Mouse (Mus musculus): ENCODE data around the gene Tuba1c. TPM values are rescaled to one million over a fixed set of nuclear protein-coding genes. Genes with fewer than 3 reads are reported as not detected.
"Not testable (repeated sequence)": the region's sequence is repeated elsewhere in the genome, so short reads cannot be mapped to it uniquely, and the experiment has no call there.

The Tuba1c gene
- polyA plus RNA-seq, 1 experiment from 2014 or later, result 244 TPM

- peaks cover 84% of the 10 kb centered on the region for H3K27me3 ChIP-seq (replicated peaks)
Measured at GRCm38 (mm10) chr15:99053373-99053772, 23.7 kb downstream of the Tuba1c start.

GRCm38 (mm10) chr15:99055040-99055439, 25.3 kb downstream of the Tuba1c start, which contains the start of gene Prph:
Gene Prph (plus strand): TSS chr15:99055174.
- 4% methylated on average over 30 of the region's 30 CpGs for WGBS (ENCODE audit: insufficient replicate concordance)

More at GRCm38 (mm10) chr15:99053373-99053772, 23.7 kb downstream of the Tuba1c start:
- Histone ChIP-seq H3K4me2 (no peak overlapping the region), H3K27ac (no peak overlapping the region), H3K9ac (no peak overlapping the region), H3K36me3 (no peaks in the 10 kb centered on the region), H3K4me3 (no peak overlapping the region), H3K9me3 (replicated peaks) (no peaks in the 10 kb centered on the region), H3K4me1 (peaks cover 19% of the 10 kb centered on the region)
- no peak for ATAC-seq
- WGBS (ENCODE audit: insufficient replicate concordance), result 22% methylated on average over 9 of the region's 9 CpGs

GRCm38 (mm10) chr15:99055511-99055961, 25.8 kb downstream of the Tuba1c start:
- H3K4me2 ChIP-seq, result peak overlapping the region; percentile 54
- no peak overlapping the region for H3K9ac ChIP-seq
- H3K4me3 ChIP-seq, result peak overlapping the region; percentile 38
- H3K27ac ChIP-seq, result no peak overlapping the region
- H3K9me3 ChIP-seq (replicated peaks), result no peaks in the 10 kb centered on the region
- WGBS (ENCODE audit: insufficient replicate concordance), result 1% methylated on average over 37 of the region's 37 CpGs
- peaks cover 99% of the 10 kb centered on the region for H3K27me3 ChIP-seq (replicated peaks)
- H3K36me3 ChIP-seq, result no peaks in the 10 kb centered on the region
- H3K4me1 ChIP-seq, result peaks cover 19% of the 10 kb centered on the region
- peak; percentile 42 for ATAC-seq

More at GRCm38 (mm10) chr15:99055040-99055439, 25.3 kb downstream of the Tuba1c start, which contains the start of gene Prph:
- no peak within 1 kb of the TSS for H3K9ac ChIP-seq
- H3K36me3 ChIP-seq, result no peaks in the 10 kb centered on the region
- peak within 1 kb of the TSS; percentile 54 for H3K4me2 ChIP-seq
- H3K9me3 ChIP-seq (replicated peaks), result no peaks in the 10 kb centered on the region
- peak within 1 kb of the TSS; percentile 38 for H3K4me3 ChIP-seq
- peaks cover 19% of the 10 kb centered on the region for H3K4me1 ChIP-seq
- ATAC-seq, result no peak
- H3K27ac ChIP-seq, result no peak within 1 kb of the TSS
- H3K27me3 ChIP-seq (replicated peaks), result peaks cover 99% of the 10 kb centered on the region

- Histone ChIP-seq H3K27me3 (replicated peaks) (peaks cover 98% of the 10 kb centered on the region), H3K27ac (no peak overlapping the region), H3K4me2 (peak overlapping the region; percentile 54; the same call in 1 of the 2 replicates), H3K4me1 (peaks cover 19% of the 10 kb centered on the region), H3K9ac (no peak overlapping the region), H3K36me3 (no peaks in the 10 kb centered on the region), H3K9me3 (replicated peaks) (no peaks in the 10 kb centered on the region), H3K4me3 (no peak overlapping the region)
- WGBS (ENCODE audit: insufficient replicate concordance), result 11% methylated on average over 14 of the region's 14 CpGs
- ATAC-seq, result peak; percentile 28; the same call in 1 of the 2 replicates
Measured at GRCm38 (mm10) chr15:99056332-99056731, 26.6 kb downstream of the Tuba1c start.

- no peak overlapping the region for H3K4me3 ChIP-seq
- H3K9ac ChIP-seq, result no peak overlapping the region
- no peak overlapping the region for H3K4me2 ChIP-seq
- no peaks in the 10 kb centered on the region for H3K36me3 ChIP-seq
- H3K9me3 ChIP-seq (replicated peaks), result no peaks in the 10 kb centered on the region
- 58% methylated on average over 12 of the region's 12 CpGs for WGBS (ENCODE audit: insufficient replicate concordance)
- H3K27ac ChIP-seq, result no peak overlapping the region
- no peaks in the 10 kb centered on the region for H3K4me1 ChIP-seq
- no peak for ATAC-seq
- H3K27me3 ChIP-seq (replicated peaks), result peaks cover 67% of the 10 kb centered on the region
Measured at GRCm38 (mm10) chr15:99065557-99066165, 36.0 kb downstream of the Tuba1c start.

- H3K9ac ChIP-seq, result no peak overlapping the region
- H3K4me1 ChIP-seq, result peaks cover 20% of the 10 kb centered on the region
- H3K4me3 ChIP-seq, result no peak overlapping the region
- no peak for ATAC-seq
- H3K9me3 ChIP-seq (replicated peaks), result no peaks in the 10 kb centered on the region
- H3K36me3 ChIP-seq, result peaks cover 7% of the 10 kb centered on the region
- H3K27me3 ChIP-seq (replicated peaks), result peaks cover 23% of the 10 kb centered on the region
- H3K4me2 ChIP-seq, result no peak overlapping the region
- 60% methylated on average over 1 of the region's 1 CpGs for WGBS (ENCODE audit: insufficient replicate concordance)
- no peak overlapping the region for H3K27ac ChIP-seq
Measured at GRCm38 (mm10) chr15:99071988-99072387, 42.3 kb downstream of the Tuba1c start.

- ATAC-seq, result peak; percentile 38
- Histone ChIP-seq H3K4me1 (peaks cover 35% of the 10 kb centered on the region), H3K27ac (peak within 1 kb of the TSS; percentile 92), H3K9ac (peak within 1 kb of the TSS; percentile 88), H3K9me3 (replicated peaks) (no peaks in the 10 kb centered on the region), H3K27me3 (replicated peaks) (peaks cover 14% of the 10 kb centered on the region; the same call in 1 of the 2 replicates), H3K4me3 (peak within 1 kb of the TSS; percentile 89), H3K4me2 (peak within 1 kb of the TSS; percentile 83), H3K36me3 (peaks cover 28% of the 10 kb centered on the region)
- WGBS (ENCODE audit: insufficient replicate concordance), result 18% methylated on average over 9 of the region's 9 CpGs
Measured at GRCm38 (mm10) chr15:99074019-99074599, 44.4 kb downstream of the Tuba1c start, which contains the start of gene Troap. Gene Troap (plus strand): TSS chr15:99074575.

GRCm38 (mm10) chr15:99074600-99075333, 45.1 kb downstream of the Tuba1c start:
- no peaks in the 10 kb centered on the region for H3K9me3 ChIP-seq (replicated peaks)
- peak; percentile 93 for ATAC-seq
- under 1% methylated on average over 44 of the region's 44 CpGs for WGBS (ENCODE audit: insufficient replicate concordance)

GRCm38 (mm10) chr15:99076011-99076410, 46.3 kb downstream of the Tuba1c start:
- 95% methylated on average over 3 of the region's 3 CpGs for WGBS (ENCODE audit: insufficient replicate concordance)
- Histone ChIP-seq H3K4me3 (peak overlapping the region; percentile 89), H3K36me3 (peaks cover 47% of the 10 kb centered on the region), H3K9ac (peak overlapping the region; percentile 88), H3K4me2 (peak overlapping the region; percentile 83), H3K4me1 (peaks cover 35% of the 10 kb centered on the region)
- H3K27me3 ChIP-seq (replicated peaks); H3K9me3 ChIP-seq (replicated peaks); H3K27ac ChIP-seq; ATAC-seq: not testable (repeated sequence)

More at GRCm38 (mm10) chr15:99074600-99075333, 45.1 kb downstream of the Tuba1c start:
- H3K9ac ChIP-seq, result peak overlapping the region; percentile 88
- H3K4me3 ChIP-seq, result peak overlapping the region; percentile 89
- H3K27me3 ChIP-seq (replicated peaks), result peaks cover 8% of the 10 kb centered on the region; the same call in 1 of the 2 replicates
- H3K4me1 ChIP-seq, result peaks cover 35% of the 10 kb centered on the region
- peak overlapping the region; percentile 83 for H3K4me2 ChIP-seq
- H3K27ac ChIP-seq, result peak overlapping the region; percentile 92
- H3K36me3 ChIP-seq, result peaks cover 34% of the 10 kb centered on the region

- WGBS (ENCODE audit: insufficient replicate concordance), result 82% methylated on average over 15 of the region's 15 CpGs
- Histone ChIP-seq H3K9ac (no peak overlapping the region), H3K36me3 (peaks cover 70% of the 10 kb centered on the region), H3K4me3 (no peak overlapping the region), H3K4me1 (peaks cover 36% of the 10 kb centered on the region), H3K27me3 (replicated peaks) (peaks cover 5% of the 10 kb centered on the region), H3K4me2 (no peak overlapping the region), H3K27ac (no peak overlapping the region), H3K9me3 (replicated peaks) (no peaks in the 10 kb centered on the region)
- no peak for ATAC-seq
Measured at GRCm38 (mm10) chr15:99078181-99078910, 48.7 kb downstream of the Tuba1c start.

GRCm38 (mm10) chr15:99079804-99080203, 50.1 kb downstream of the Tuba1c start:
- Histone ChIP-seq H3K4me3 (no peak overlapping the region), H3K27me3 (replicated peaks) (peaks cover 20% of the 10 kb centered on the region), H3K27ac (no peak overlapping the region), H3K9ac (no peak overlapping the region), H3K36me3 (peaks cover 75% of the 10 kb centered on the region), H3K4me2 (no peak overlapping the region), H3K9me3 (replicated peaks) (no peaks in the 10 kb centered on the region), H3K4me1 (peaks cover 43% of the 10 kb centered on the region)
- 70% methylated on average over 3 of the region's 3 CpGs for WGBS (ENCODE audit: insufficient replicate concordance)
- ATAC-seq, result no peak
